Mouse (Mus musculus): ENCODE measurements around the gene Fgf7. TPM values are rescaled to one million over a fixed set of nuclear protein-coding genes. Genes with fewer than 3 reads are reported as not detected.

Gene Fgf7
- polyA plus RNA-seq, 1 experiment from 2014 or later: 0.66 TPM

GRCm38 (mm10) chr2:126052749-126053557, 18.5 kb downstream of the Fgf7 start:
- 28% methylated on average over 6 of the region's 6 CpGs for WGBS
- DNase-seq (ENCODE audit: low spot score): peak; percentile 26
- Histone ChIP-seq H3K4me1 (replicated peaks; ENCODE audit: control insufficient read depth, insufficient read depth, low read length) (0 out of 2 replicates have a peak, but pooled peaks cover 2% of the 10 kb centered on the region), H3K36me3 (ENCODE audit: control insufficient read depth, insufficient read depth, low read length) (no peaks in the 10 kb centered on the region), H3K27me3 (ENCODE audit: control insufficient read depth, insufficient read depth, low read length) (no peaks in the 10 kb centered on the region), H3K4me2 (replicated peaks; ENCODE audit: low read depth, low read length) (no peak overlapping the region), H3K27ac (ENCODE audit: low read depth, low read length) (no peak overlapping the region), H3K9me3 (ENCODE audit: control insufficient read depth, low read length) (no peaks in the 10 kb centered on the region), H3K4me3 (ENCODE audit: low read depth, low read length) (no peak overlapping the region), H3K9ac (ENCODE audit: low read depth, low read length) (no peak overlapping the region)
- ATAC-seq (ENCODE audit: low FRiP score): peak; percentile 74; the same call in 1 of the 2 replicates

GRCm38 (mm10) chr2:126053657-126054056, 19.2 kb downstream of the Fgf7 start:
- Histone ChIP-seq H3K9me3 (ENCODE audit: control insufficient read depth, low read length) (no peaks in the 10 kb centered on the region), H3K27me3 (ENCODE audit: control insufficient read depth, insufficient read depth, low read length) (no peaks in the 10 kb centered on the region), H3K27ac (ENCODE audit: low read depth, low read length) (no peak overlapping the region), H3K4me3 (ENCODE audit: low read depth, low read length) (no peak overlapping the region), H3K36me3 (ENCODE audit: control insufficient read depth, insufficient read depth, low read length) (no peaks in the 10 kb centered on the region), H3K4me2 (replicated peaks; ENCODE audit: low read depth, low read length) (no peak overlapping the region), H3K9ac (ENCODE audit: low read depth, low read length) (no peak overlapping the region), H3K4me1 (replicated peaks; ENCODE audit: control insufficient read depth, insufficient read depth, low read length) (0 out of 2 replicates have a peak, but pooled peaks cover 2% of the 10 kb centered on the region)
- no peak for ATAC-seq (ENCODE audit: low FRiP score)
- WGBS: 64% methylated on average over 5 of the region's 5 CpGs
- DNase-seq (ENCODE audit: low spot score): no peak

- ATAC-seq (ENCODE audit: low FRiP score) (no peak), DNase-seq (ENCODE audit: low spot score) (no peak)
- Histone ChIP-seq H3K36me3 (ENCODE audit: control insufficient read depth, insufficient read depth, low read length) (no peaks in the 10 kb centered on the region), H3K27me3 (ENCODE audit: control insufficient read depth, insufficient read depth, low read length) (no peaks in the 10 kb centered on the region), H3K9me3 (ENCODE audit: control insufficient read depth, low read length) (no peaks in the 10 kb centered on the region), H3K4me1 (replicated peaks; ENCODE audit: control insufficient read depth, insufficient read depth, low read length) (no peaks in the 10 kb centered on the region), H3K4me3 (ENCODE audit: low read depth, low read length) (no peak overlapping the region), H3K9ac (ENCODE audit: low read depth, low read length) (no peak overlapping the region), H3K27ac (ENCODE audit: low read depth, low read length) (no peak overlapping the region), H3K4me2 (replicated peaks; ENCODE audit: low read depth, low read length) (no peak overlapping the region)
- WGBS: 75% methylated on average over 4 of the region's 4 CpGs
Measured at GRCm38 (mm10) chr2:126060595-126060994, 26.1 kb downstream of the Fgf7 start.

- Histone ChIP-seq H3K27ac (ENCODE audit: low read depth, low read length) (no peak overlapping the region), H3K4me1 (replicated peaks; ENCODE audit: control insufficient read depth, insufficient read depth, low read length) (no peaks in the 10 kb centered on the region), H3K9ac (ENCODE audit: low read depth, low read length) (no peak overlapping the region), H3K9me3 (ENCODE audit: control insufficient read depth, low read length) (no peaks in the 10 kb centered on the region), H3K4me3 (ENCODE audit: low read depth, low read length) (no peak overlapping the region), H3K36me3 (ENCODE audit: control insufficient read depth, insufficient read depth, low read length) (no peaks in the 10 kb centered on the region), H3K4me2 (replicated peaks; ENCODE audit: low read depth, low read length) (no peak overlapping the region), H3K27me3 (ENCODE audit: control insufficient read depth, insufficient read depth, low read length) (no peaks in the 10 kb centered on the region)
- DNase-seq (ENCODE audit: low spot score) (peak; percentile 22), ATAC-seq (ENCODE audit: low FRiP score) (no peak)
- 84% methylated on average over 17 of the region's 17 CpGs for WGBS
Measured at GRCm38 (mm10) chr2:126061037-126061773, 26.7 kb downstream of the Fgf7 start.

DNA sequence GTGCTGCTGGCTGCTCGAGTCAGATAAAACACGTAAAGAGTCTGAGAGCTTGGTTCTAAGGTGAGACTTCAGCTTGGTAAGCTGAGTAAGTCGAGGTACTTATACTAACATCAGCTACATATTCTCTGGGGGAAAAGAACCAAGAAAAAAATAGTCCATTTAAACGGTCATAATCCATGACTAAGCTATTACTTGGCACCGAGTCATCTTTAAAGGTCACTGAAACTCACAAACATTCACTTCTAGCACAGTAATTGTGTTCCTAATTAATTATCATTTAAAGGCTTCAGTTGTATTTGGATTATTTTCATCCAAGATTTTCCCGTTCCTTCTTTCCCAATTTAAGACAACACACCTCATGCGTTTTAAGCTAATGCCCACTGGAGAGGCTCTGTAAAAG, 28.4 kb downstream of the Fgf7 start:
- WGBS: 87% methylated on average over 7 of the region's 7 CpGs
- Histone ChIP-seq H3K4me2 (replicated peaks; ENCODE audit: low read depth, low read length) (no peak overlapping the region), H3K27me3 (ENCODE audit: control insufficient read depth, insufficient read depth, low read length) (no peaks in the 10 kb centered on the region), H3K27ac (ENCODE audit: low read depth, low read length) (no peak overlapping the region), H3K9ac (ENCODE audit: low read depth, low read length) (no peak overlapping the region), H3K4me1 (replicated peaks; ENCODE audit: control insufficient read depth, insufficient read depth, low read length) (no peaks in the 10 kb centered on the region), H3K36me3 (ENCODE audit: control insufficient read depth, insufficient read depth, low read length) (no peaks in the 10 kb centered on the region), H3K4me3 (ENCODE audit: low read depth, low read length) (no peak overlapping the region), H3K9me3 (ENCODE audit: control insufficient read depth, low read length) (no peaks in the 10 kb centered on the region)
- no peak for DNase-seq (ENCODE audit: low spot score)
- no peak for ATAC-seq (ENCODE audit: low FRiP score)

DNA sequence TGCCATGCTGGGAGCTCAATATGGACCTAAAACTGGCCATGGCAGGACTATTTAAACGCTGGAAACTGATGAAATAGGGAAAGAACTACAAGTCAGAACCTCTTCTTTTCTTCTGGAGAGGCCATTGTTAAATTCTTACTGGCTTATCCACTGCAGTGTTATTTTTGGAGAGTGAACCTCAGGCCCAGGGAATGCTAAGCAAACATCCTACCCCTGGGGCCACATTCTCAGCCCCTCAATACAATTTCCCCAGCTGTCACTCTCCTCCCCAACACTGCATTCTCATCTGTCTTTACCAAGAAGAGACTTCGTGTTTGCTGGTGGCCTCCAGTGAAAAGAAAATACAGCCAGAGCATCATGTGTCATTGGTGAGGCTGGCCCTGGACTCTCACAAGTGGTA, 30.4 kb downstream of the Fgf7 start:
- H3K36me3 ChIP-seq (ENCODE audit: control insufficient read depth, insufficient read depth, low read length): no peaks in the 10 kb centered on the region
- DNase-seq (ENCODE audit: low spot score) (no peak), ATAC-seq (ENCODE audit: low FRiP score) (no peak)
- WGBS: 50% methylated on average over 2 of the region's 2 CpGs
- H3K9ac ChIP-seq (ENCODE audit: low read depth, low read length): no peak overlapping the region
- H3K4me3 ChIP-seq (ENCODE audit: low read depth, low read length): no peak overlapping the region
- no peaks in the 10 kb centered on the region for H3K27me3 ChIP-seq (ENCODE audit: control insufficient read depth, insufficient read depth, low read length)
- H3K4me2 ChIP-seq (replicated peaks; ENCODE audit: low read depth, low read length): no peak overlapping the region
- H3K4me1 ChIP-seq (replicated peaks; ENCODE audit: control insufficient read depth, insufficient read depth, low read length): no peaks in the 10 kb centered on the region
- H3K9me3 ChIP-seq (ENCODE audit: control insufficient read depth, low read length): no peaks in the 10 kb centered on the region
- H3K27ac ChIP-seq (ENCODE audit: low read depth, low read length): no peak overlapping the region

DNA sequence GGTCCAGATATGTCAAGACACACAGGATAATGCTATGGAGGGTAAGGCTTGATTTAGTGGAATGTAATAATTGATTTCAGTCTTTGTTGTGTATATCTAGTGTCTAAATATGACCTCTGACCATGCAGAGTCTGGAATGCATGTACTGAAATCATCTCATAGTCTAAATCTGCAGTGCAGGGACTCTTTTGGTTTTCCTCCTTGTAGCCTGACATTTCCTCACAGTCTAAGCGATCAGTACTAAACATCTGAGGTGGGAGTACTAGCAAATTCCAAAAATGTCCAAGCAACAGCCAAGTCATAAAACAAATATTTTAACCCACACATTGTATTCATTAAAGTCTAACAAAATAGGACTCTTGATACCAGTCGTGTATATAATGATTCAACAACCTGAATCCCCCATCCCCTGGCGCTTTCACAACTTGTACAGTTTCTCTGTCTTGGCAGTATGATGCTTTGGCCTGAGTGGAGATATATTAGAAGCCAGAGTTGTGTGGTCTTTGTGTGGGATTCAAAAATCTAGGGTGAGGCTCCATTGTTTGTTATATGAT, 30.9 kb downstream of the Fgf7 start:
- DNase-seq (ENCODE audit: low spot score) (no peak), ATAC-seq (ENCODE audit: low FRiP score) (no peak)
- WGBS: 88% methylated on average over 3 of the region's 3 CpGs
- H3K27me3 ChIP-seq (ENCODE audit: control insufficient read depth, insufficient read depth, low read length): no peaks in the 10 kb centered on the region
- H3K9me3 ChIP-seq (ENCODE audit: control insufficient read depth, low read length): no peaks in the 10 kb centered on the region
- no peaks in the 10 kb centered on the region for H3K4me1 ChIP-seq (replicated peaks; ENCODE audit: control insufficient read depth, insufficient read depth, low read length)
- no peak overlapping the region for H3K27ac ChIP-seq (ENCODE audit: low read depth, low read length)
- H3K4me3 ChIP-seq (ENCODE audit: low read depth, low read length): no peak overlapping the region
- no peaks in the 10 kb centered on the region for H3K36me3 ChIP-seq (ENCODE audit: control insufficient read depth, insufficient read depth, low read length)
- H3K9ac ChIP-seq (ENCODE audit: low read depth, low read length): no peak overlapping the region
- H3K4me2 ChIP-seq (replicated peaks; ENCODE audit: low read depth, low read length): no peak overlapping the region

DNA sequence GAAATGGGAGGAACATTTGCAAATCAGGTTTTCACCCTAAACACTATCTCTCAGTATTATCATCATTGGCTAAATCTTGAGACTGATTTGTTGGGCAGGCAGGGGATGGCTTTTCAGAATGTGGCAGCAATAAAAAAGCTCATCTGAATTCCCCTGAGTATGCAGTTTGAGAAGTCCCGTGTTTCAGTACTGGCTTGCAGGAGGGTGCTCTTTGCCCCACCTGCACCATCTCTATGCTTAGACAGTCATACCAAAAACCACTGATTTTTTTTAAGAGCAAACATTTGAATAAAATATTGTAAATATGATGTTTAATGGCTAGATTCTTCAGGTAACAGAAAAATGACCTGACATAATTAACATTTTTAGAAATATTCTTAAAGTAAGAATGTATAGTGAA, 35.3 kb downstream of the Fgf7 start:
- no peaks in the 10 kb centered on the region for H3K9me3 ChIP-seq (ENCODE audit: control insufficient read depth, low read length)
- H3K4me3 ChIP-seq (ENCODE audit: low read depth, low read length): no peak overlapping the region
- H3K27ac ChIP-seq (ENCODE audit: low read depth, low read length): no peak overlapping the region
- no peaks in the 10 kb centered on the region for H3K4me1 ChIP-seq (replicated peaks; ENCODE audit: control insufficient read depth, insufficient read depth, low read length)
- ATAC-seq (ENCODE audit: low FRiP score): no peak
- no peak overlapping the region for H3K4me2 ChIP-seq (replicated peaks; ENCODE audit: low read depth, low read length)
- H3K36me3 ChIP-seq (ENCODE audit: control insufficient read depth, insufficient read depth, low read length): no peaks in the 10 kb centered on the region
- 77% methylated on average over 1 of the region's 1 CpGs for WGBS
- no peak for DNase-seq (ENCODE audit: low spot score)
- no peak overlapping the region for H3K9ac ChIP-seq (ENCODE audit: low read depth, low read length)
- no peaks in the 10 kb centered on the region for H3K27me3 ChIP-seq (ENCODE audit: control insufficient read depth, insufficient read depth, low read length)
